Mouse (Mus musculus) small intestine, adult 10 weeks (tissue): ENCODE results near the gene Chst3. TPM values are rescaled to one million over a fixed set of nuclear protein-coding genes. Genes with fewer than 3 reads are reported as not detected.

Source experiments
- polyA plus RNA-seq: library from polyadenylated mRNA; stranded (reverse); fragments of 350-450 nt; fragmentation: Illumina TruSeq; extraction: RNeasy Lipid Tissue Mini Kit (QIAGEN cat#74804); gene quantifications from one replicate; pipeline ENCODE4 v1.2.3, GENCODE M21; 2014; ENCODE audit warnings: low replicate concordance

Chst3 gene
- 0.48 TPM for polyA plus RNA-seq

DNA sequence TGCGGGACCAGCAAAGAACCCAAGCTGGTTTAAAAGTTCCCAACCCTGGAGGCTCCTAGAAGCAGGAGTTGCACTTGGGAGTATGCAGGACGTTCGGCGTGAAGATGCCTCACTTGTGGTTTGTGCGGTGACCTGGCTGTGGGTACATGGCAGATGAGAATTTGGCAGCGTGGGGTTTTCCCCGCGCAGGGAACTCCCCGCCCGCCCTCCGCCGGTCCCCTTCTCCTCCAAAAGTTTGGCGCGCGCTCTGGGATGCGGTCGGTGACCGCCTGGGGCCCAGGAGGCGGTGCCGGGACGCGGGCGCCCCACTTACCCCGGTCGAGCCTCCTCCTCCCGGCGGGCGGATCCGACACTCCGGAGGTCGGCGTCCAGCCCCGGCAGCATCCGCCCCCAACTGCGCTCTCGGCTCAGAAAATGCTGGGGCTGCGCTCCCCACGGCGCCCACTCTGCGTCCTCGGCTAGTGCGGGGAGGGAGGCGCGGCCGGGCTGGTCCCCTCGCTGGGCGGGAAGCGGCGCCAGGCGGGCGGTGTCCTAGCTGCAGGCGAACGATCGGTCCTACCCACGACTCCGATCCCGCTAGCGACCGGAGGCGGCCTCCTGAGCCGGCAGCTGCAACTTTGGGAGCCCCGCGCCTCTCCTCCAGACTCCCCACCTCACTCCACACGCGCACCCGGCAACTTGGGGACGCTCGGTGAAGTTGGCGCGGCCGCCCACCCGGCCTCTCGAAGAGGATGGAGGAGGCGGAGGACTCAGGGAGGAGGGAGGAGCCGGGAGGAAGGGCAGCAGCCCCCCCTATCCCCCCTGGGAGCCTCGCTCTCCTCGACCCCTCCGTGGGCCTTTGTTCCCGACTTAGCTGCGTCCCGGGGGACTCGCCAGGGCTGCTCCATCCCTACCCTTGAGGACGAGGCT, at the start of gene Chst3:
Gene Chst3 (minus strand): TSS at position 670 of the 909 bp plus-strand sequence.

Other genes with a start within 250 kb of the Chst3 start
- gene Ascc1, start 216.5 kb downstream of the Chst3 start, polyA plus RNA-seq, result 5.1 TPM
- 18.3 TPM for gene Anapc16, start 216.1 kb downstream of the Chst3 start, polyA plus RNA-seq
- gene Spock2, start 113.0 kb downstream of the Chst3 start, polyA plus RNA-seq, result 0.97 TPM
- gene Psap, start 58.4 kb upstream of the Chst3 start, polyA plus RNA-seq, result 37.7 TPM
- 2.6 TPM for gene Vsir, start 127.6 kb upstream of the Chst3 start, polyA plus RNA-seq
- not detected for gene Gm17455, start 180.5 kb upstream of the Chst3 start, polyA plus RNA-seq